Mouse (Mus musculus) layer of hippocampus, postnatal 14 days (tissue): ENCODE results near the gene Fam228a. TPM values are rescaled to one million over a fixed set of nuclear protein-coding genes. Genes with fewer than 3 reads are reported as not detected.
"Not testable (repeated sequence)": the region's sequence is repeated elsewhere in the genome, so short reads cannot be mapped to it uniquely, and the experiment has no call there.

Experiments used
- DNase-seq, 2 experiments: peaks; one replicate each; pipeline ENCODE4 v3.0.0; 2021 to 2022; ENCODE audit warnings: low spot score in 2 of 2, mixed read lengths in 1 of 2
- long read RNA-seq, 2 experiments: library from polyadenylated mRNA; stranded (forward); transcript quantifications; one replicate each; pipeline ENCODE4 v2.0.0; 2021
- total RNA-seq, 2 experiments: library from RNA; stranded (reverse); gene quantifications; 2 replicates each; pipeline ENCODE4 v1.2.3; 2021

Fam228a gene
- total RNA-seq: 1 to 10 TPM; 2.3 to 3.1 TPM
- long read RNA-seq, experiment 1: 0 reads
- long read RNA-seq, experiment 2: 0 reads

DNA sequence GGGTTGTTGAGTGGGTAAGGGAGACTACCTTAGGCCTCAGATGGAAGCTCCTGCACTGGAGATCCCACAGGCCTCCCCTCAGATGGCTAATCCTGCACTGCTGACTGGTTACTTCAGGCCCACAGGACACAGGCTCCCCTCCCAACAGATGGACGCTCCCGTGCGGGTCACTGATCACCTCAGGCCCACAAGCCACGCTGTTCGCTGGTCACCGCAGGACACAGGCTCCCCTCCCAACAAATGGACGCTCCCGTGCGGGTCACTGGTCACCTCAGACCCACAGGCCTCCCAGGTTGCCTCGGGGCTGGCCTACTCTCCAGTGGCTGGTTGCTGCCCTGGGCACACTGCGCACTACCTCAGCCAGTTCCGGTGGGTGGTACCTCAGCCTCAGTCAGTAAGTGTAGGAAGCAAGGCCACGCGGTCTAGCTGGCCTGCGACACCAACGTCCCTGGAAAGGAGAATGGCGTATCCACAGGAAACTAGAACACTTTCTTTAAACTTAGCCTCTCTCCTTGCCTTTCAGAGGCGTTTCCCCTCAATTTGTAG is at the start of gene Fam228a:
Fam228a (minus strand) TSS at position 400 of the 546 bp plus-strand sequence.
- no peak for DNase-seq

GRCm38 (mm10) chr12:4784466-4784865 is 46.2 kb upstream of the Fam228a start:
- DNase-seq: no peak

GRCm38 (mm10) chr12:4783598-4783997 is 45.4 kb upstream of the Fam228a start:
- DNase-seq: no peak

GRCm38 (mm10) chr12:4781725-4782404 is 43.6 kb upstream of the Fam228a start:
- not testable (repeated sequence) for DNase-seq

DNA sequence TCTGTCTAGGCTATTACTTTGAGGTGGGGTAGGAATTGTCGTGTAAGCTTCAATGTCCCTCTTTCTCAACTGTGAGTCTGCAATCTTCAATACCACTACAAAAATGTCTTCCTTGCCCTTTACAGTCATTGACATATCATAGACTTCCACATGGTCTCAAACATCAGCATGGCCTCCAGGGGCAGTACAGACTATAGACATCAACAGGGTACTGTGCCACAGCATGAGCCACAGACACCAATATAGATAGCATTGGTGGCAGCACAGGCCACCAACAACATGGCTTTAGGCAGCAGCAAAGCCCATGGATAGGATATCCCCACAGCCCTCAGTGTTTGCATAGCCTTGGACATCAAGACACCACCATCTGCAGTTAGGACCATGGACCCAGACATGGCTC is 43.0 kb upstream of the Fam228a start:
- DNase-seq: no peak

GRCm38 (mm10) chr12:4780245-4780644 is 42.0 kb upstream of the Fam228a start:
- no peak for DNase-seq

- DNase-seq: no peak
These were observed 39.5 kb upstream of the Fam228a start for GRCm38 (mm10) chr12:4777734-4778133.

DNA sequence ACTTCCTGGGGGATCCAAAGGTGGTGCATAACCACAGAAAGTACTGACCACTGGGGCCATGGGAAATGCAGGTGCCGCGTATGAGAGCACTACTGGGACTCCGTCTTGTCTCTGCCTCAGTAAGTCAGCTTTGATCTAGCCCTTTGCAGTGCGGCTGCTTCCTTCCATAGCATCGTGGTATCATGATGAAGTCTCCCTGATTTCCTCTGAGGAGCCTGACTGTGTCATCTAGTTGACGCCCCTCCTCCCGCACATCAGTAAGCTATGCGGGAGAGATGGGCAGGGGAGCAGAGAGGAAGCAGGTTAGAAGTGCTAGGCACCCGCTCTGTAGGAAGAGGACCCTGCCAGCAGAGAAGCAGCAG is 37.3 kb upstream of the Fam228a start:
- no peak for DNase-seq

- no peak for DNase-seq
These were observed 36.8 kb upstream of the Fam228a start for GRCm38 (mm10) chr12:4774895-4775587.

- DNase-seq: no peak
These were observed 31.1 kb upstream of the Fam228a start for GRCm38 (mm10) chr12:4769333-4769723.

DNA sequence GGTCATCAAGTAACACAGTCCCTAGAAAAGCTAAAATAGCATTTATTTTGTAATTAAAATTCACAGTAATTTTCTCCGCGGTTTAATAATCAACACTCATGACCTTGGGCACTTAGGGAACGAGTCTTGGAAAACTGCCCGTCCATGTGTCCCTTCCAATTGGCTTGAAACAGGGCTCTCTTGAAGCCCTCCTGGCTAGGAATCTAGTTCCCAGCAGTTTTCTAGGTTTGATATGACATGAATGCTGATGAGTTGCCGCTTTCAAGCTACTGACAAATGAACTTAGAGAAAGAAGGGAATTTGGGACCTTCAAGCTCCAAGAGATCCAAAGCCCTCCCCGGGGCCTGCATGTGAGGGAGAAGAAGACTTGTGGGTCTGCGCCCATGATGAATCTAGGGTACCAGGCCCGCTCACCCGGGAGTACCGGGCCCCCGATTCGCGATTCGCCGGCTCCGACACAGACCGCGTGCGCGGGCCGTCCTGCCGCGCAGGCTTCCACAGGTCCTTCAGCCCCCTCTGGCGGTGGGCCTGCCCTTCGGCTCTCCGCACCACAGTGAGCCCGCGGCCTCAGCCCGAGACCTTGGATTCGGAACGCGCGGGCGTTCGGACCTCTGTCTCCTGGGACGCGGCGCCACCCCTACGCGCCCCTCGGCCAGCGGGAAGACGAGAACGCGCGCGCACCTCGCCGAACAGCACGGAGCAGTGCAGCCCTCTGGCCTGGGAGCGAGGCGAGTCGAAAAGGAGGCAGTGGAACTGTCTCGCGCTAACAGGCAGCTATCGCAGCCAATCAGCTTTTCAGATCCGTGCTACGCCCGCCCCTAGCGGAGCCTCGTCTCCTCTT is 30.5 kb upstream of the Fam228a start, which contains the start of the genes Pfn4 and Fam228b:
Pfn4 (plus strand) TSS at position 531 of the 841 bp plus-strand sequence.
Fam228b (minus strand) TSS at position 776 of the 841 bp plus-strand sequence.
- peak; percentile 99 to 100 for DNase-seq

DNA sequence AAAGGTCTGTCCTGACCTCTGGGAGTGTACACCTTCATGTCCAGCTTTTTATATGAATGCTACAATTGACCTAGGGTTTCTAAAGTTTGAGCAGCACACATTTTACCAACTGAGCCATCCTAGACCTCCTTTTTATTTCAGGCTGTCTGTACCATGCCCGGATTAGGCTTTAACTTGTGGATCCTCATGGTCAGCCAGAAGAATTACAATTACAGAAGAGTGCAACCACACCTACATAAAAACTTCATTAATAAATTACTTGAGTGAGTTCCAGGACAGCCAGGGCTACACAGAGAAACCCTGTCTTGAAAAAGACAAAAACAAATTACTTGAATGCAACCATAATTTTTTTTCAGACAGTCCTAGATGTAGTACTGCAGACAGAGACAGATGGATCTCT is 18.8 kb upstream of the Fam228a start:
- DNase-seq: no peak

DNA sequence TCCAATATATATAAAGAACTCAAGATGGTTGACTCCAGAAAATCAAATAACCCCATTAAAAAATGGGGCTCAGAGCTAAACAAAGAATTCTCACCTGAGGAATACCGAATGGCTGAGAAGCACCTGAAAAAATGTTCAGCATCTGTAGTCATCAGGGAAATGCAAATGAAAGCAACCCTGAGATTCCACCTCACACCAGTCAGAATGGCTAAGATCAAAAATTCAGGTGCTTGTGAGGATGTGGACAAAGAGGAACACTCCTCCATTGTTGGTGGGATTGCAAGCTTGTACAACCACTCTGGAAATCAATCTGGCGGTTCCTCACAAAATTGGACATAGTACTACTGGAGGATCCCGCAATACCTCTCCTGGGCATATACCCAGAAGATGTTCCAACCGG is 16.2 kb upstream of the Fam228a start:
- not testable (repeated sequence) for DNase-seq

DNA sequence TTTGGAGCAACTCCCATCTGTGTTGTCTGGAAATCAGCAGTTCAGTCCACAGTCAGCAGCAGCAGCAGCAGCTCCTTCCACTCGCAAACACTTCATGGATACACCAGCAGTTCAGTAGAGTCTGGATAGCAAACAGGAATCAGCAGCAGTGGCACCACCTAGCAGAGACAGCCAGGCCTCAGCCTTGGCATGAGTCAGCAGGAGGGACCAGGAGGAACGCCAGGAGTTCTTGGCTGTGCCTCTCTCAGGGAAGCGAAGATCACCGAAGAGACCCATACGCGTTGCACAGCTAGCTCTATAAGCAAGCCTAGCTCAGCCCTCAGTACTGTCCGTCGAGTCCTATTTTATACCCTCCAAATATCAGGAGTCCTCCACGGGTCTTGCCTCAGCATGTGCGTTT is 6.3 kb upstream of the Fam228a start:
- DNase-seq: peak in 1 of 2 experiments; percentile 29

DNA sequence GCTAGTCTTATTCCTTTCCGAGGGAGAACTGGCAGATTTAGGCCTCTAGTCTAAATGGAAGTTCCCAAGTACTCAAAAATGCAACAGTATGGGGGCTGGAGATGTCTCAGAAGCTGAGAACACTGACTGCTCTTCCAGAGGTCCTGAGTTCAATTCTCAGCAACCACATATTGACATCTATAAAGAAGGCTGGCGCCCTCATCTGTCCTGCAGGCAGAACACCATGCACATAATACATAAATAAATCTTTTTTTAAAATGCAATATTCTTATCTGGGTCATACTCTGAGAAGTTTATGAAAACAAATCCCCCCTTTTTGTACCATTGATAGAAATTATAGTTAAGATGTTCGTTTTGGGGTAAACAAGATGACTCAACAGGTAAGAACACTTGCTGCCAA is 4.0 kb upstream of the Fam228a start:
- no peak for DNase-seq

- no peak for DNase-seq
These were observed 2.6 kb upstream of the Fam228a start for GRCm38 (mm10) chr12:4740823-4741222.

GRCm38 (mm10) chr12:4732332-4732731 is 5.9 kb downstream of the Fam228a start:
- DNase-seq: no peak

DNA sequence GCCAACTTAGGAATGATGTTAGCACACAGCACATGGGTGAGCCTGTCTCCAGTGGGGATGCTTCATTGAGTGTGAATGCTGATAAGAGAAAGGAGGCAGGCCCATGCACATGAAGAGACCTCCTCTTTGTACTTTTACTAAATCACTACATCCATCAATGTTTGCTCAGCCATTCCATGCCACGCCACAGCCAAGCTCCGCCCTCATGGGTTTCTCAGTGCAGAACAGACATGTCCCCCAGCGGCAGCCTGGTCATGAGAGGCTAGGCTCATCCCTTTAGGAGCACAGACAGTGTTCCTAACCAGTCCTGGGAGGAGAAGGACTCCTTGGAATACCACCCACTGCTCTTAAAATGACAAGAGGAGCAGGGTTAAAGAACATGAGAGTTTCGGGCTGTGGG is 6.6 kb downstream of the Fam228a start:
- DNase-seq: no peak

GRCm38 (mm10) chr12:4729165-4729564 is 9.1 kb downstream of the Fam228a start:
- DNase-seq: no peak

- no peak for DNase-seq
These were observed 18.2 kb downstream of the Fam228a start for GRCm38 (mm10) chr12:4719762-4720754.
